Mouse (Mus musculus): ENCODE measurements around the gene Myb. TPM values are rescaled to one million over a fixed set of nuclear protein-coding genes. Genes with fewer than 3 reads are reported as not detected.

The Myb gene
- polyA plus RNA-seq, 1 experiment from 2014 or later, result 4.1 TPM

GRCm38 (mm10) chr10:21168466-21168865 is 7.7 kb upstream of the Myb start:
- Histone ChIP-seq H3K36me3 (ENCODE audit: insufficient read depth) (no peaks in the 10 kb centered on the region), H3K4me2 (no peak overlapping the region), H3K27me3 (ENCODE audit: insufficient read depth, low read length) (no peaks in the 10 kb centered on the region), H3K4me3 (ENCODE audit: low read depth, low read length) (no peak overlapping the region), H3K27ac (ENCODE audit: low read depth) (no peak overlapping the region), H3K9ac (no peak overlapping the region), H3K9me3 (ENCODE audit: low read depth, low read length) (no peaks in the 10 kb centered on the region), H3K4me1 (ENCODE audit: insufficient read depth) (no peaks in the 10 kb centered on the region)
- 88% methylated on average over 8 of the region's 8 CpGs for WGBS
- no peak for ATAC-seq (ENCODE audit: insufficient read depth)
- no peak for DNase-seq
- TF ChIP-seq CTCF (IDR thresholded peaks at IDR 0.05; ENCODE audit: low read depth), result no peak

GRCm38 (mm10) chr10:21167842-21168241 is 7.1 kb upstream of the Myb start:
- DNase-seq, result no peak
- H3K27me3 ChIP-seq (ENCODE audit: insufficient read depth, low read length), result no peaks in the 10 kb centered on the region
- H3K4me3 ChIP-seq (ENCODE audit: low read depth, low read length), result no peak overlapping the region
- no peak for TF ChIP-seq CTCF (IDR thresholded peaks at IDR 0.05; ENCODE audit: low read depth)
- H3K36me3 ChIP-seq (ENCODE audit: insufficient read depth), result no peaks in the 10 kb centered on the region
- WGBS, result 90% methylated on average over 6 of the region's 6 CpGs
- H3K4me2 ChIP-seq, result no peak overlapping the region
- no peaks in the 10 kb centered on the region for H3K4me1 ChIP-seq (ENCODE audit: insufficient read depth)
- no peaks in the 10 kb centered on the region for H3K9me3 ChIP-seq (ENCODE audit: low read depth, low read length)
- H3K9ac ChIP-seq, result no peak overlapping the region
- no peak for ATAC-seq (ENCODE audit: insufficient read depth)
- H3K27ac ChIP-seq (ENCODE audit: low read depth), result no peak overlapping the region

GRCm38 (mm10) chr10:21167165-21167564 is 6.4 kb upstream of the Myb start:
- DNase-seq, result no peak
- Histone ChIP-seq H3K36me3 (ENCODE audit: insufficient read depth) (no peaks in the 10 kb centered on the region), H3K4me2 (no peak overlapping the region), H3K4me3 (ENCODE audit: low read depth, low read length) (no peak overlapping the region), H3K9ac (no peak overlapping the region), H3K27me3 (ENCODE audit: insufficient read depth, low read length) (peaks cover 5% of the 10 kb centered on the region; the same call in 1 of the 2 replicates), H3K27ac (ENCODE audit: low read depth) (no peak overlapping the region), H3K9me3 (ENCODE audit: low read depth, low read length) (no peaks in the 10 kb centered on the region), H3K4me1 (ENCODE audit: insufficient read depth) (no peaks in the 10 kb centered on the region)
- WGBS, result 73% methylated on average over 5 of the region's 5 CpGs
- no peak for ATAC-seq (ENCODE audit: insufficient read depth)
- TF ChIP-seq CTCF (IDR thresholded peaks at IDR 0.05; ENCODE audit: low read depth), result no peak

GRCm38 (mm10) chr10:21165411-21165810 is 4.6 kb upstream of the Myb start:
- H3K27me3 ChIP-seq (ENCODE audit: insufficient read depth, low read length), result peaks cover 13% of the 10 kb centered on the region; the same call in 1 of the 2 replicates
- no peak overlapping the region for H3K4me2 ChIP-seq
- ATAC-seq (ENCODE audit: insufficient read depth) (no peak), DNase-seq (no peak)
- TF ChIP-seq CTCF (IDR thresholded peaks at IDR 0.05; ENCODE audit: low read depth), result no peak
- H3K9ac ChIP-seq, result no peak overlapping the region
- H3K4me1 ChIP-seq (ENCODE audit: insufficient read depth), result no peaks in the 10 kb centered on the region
- H3K36me3 ChIP-seq (ENCODE audit: insufficient read depth), result no peaks in the 10 kb centered on the region
- no peak overlapping the region for H3K27ac ChIP-seq (ENCODE audit: low read depth)
- 82% methylated on average over 4 of the region's 4 CpGs for WGBS
- H3K9me3 ChIP-seq (ENCODE audit: low read depth, low read length), result no peaks in the 10 kb centered on the region
- H3K4me3 ChIP-seq (ENCODE audit: low read depth, low read length), result no peak overlapping the region

GRCm38 (mm10) chr10:21162124-21162523 is 1.3 kb upstream of the Myb start:
- no peak overlapping the region for H3K9ac ChIP-seq
- no peaks in the 10 kb centered on the region for H3K36me3 ChIP-seq (ENCODE audit: insufficient read depth)
- no peak for ATAC-seq (ENCODE audit: insufficient read depth)
- no peak for TF ChIP-seq CTCF (IDR thresholded peaks at IDR 0.05; ENCODE audit: low read depth)
- no peak for DNase-seq
- 0 out of 2 replicates have a peak, but pooled peaks cover 2% of the 10 kb centered on the region for H3K4me1 ChIP-seq (ENCODE audit: insufficient read depth)
- no peak overlapping the region for H3K27ac ChIP-seq (ENCODE audit: low read depth)
- H3K27me3 ChIP-seq (ENCODE audit: insufficient read depth, low read length), result peaks cover 42% of the 10 kb centered on the region
- no peak overlapping the region for H3K4me3 ChIP-seq (ENCODE audit: low read depth, low read length)
- H3K9me3 ChIP-seq (ENCODE audit: low read depth, low read length), result no peaks in the 10 kb centered on the region
- 38% methylated on average over 3 of the region's 3 CpGs for WGBS
- H3K4me2 ChIP-seq, result no peak overlapping the region

GRCm38 (mm10) chr10:21161359-21162094 is 743 bp upstream of the Myb start:
- peak overlapping the region; percentile 65 for H3K9ac ChIP-seq
- ATAC-seq (ENCODE audit: insufficient read depth) (peak; percentile 32), DNase-seq (peak; percentile 45)
- no peaks in the 10 kb centered on the region for H3K9me3 ChIP-seq (ENCODE audit: low read depth, low read length)
- H3K4me1 ChIP-seq (ENCODE audit: insufficient read depth), result 0 out of 2 replicates have a peak, but pooled peaks cover 2% of the 10 kb centered on the region
- H3K27me3 ChIP-seq (ENCODE audit: insufficient read depth, low read length), result peaks cover 42% of the 10 kb centered on the region
- peak overlapping the region; percentile 99 for H3K4me2 ChIP-seq
- no peak overlapping the region for H3K27ac ChIP-seq (ENCODE audit: low read depth)
- no peak for TF ChIP-seq CTCF (IDR thresholded peaks at IDR 0.05; ENCODE audit: low read depth)
- no peaks in the 10 kb centered on the region for H3K36me3 ChIP-seq (ENCODE audit: insufficient read depth)
- 3% methylated on average over 20 of the region's 20 CpGs for WGBS
- H3K4me3 ChIP-seq (ENCODE audit: low read depth, low read length), result peak overlapping the region; percentile 62

GRCm38 (mm10) chr10:21159697-21160394 is 938 bp downstream of the Myb start:
- ATAC-seq (ENCODE audit: insufficient read depth), result peak; percentile 36; the same call in 1 of the 2 replicates
- under 1% methylated on average over 44 of the region's 44 CpGs for WGBS
- 0 out of 2 replicates have a peak, but pooled peaks cover 2% of the 10 kb centered on the region for H3K4me1 ChIP-seq (ENCODE audit: insufficient read depth)
- H3K27ac ChIP-seq (ENCODE audit: low read depth), result no peak overlapping the region
- H3K27me3 ChIP-seq (ENCODE audit: insufficient read depth, low read length), result peaks cover 42% of the 10 kb centered on the region
- H3K36me3 ChIP-seq (ENCODE audit: insufficient read depth), result no peaks in the 10 kb centered on the region
- peak overlapping the region; percentile 62 for H3K4me3 ChIP-seq (ENCODE audit: low read depth, low read length)
- peak overlapping the region; percentile 65 for H3K9ac ChIP-seq
- TF ChIP-seq CTCF (IDR thresholded peaks at IDR 0.05; ENCODE audit: low read depth), result no peak
- peak; percentile 54 for DNase-seq
- no peaks in the 10 kb centered on the region for H3K9me3 ChIP-seq (ENCODE audit: low read depth, low read length)
- peak overlapping the region; percentile 99 for H3K4me2 ChIP-seq
